Mouse (Mus musculus): ENCODE results near the gene Prex1. TPM values are rescaled to one million over a fixed set of nuclear protein-coding genes. Genes with fewer than 3 reads are reported as not detected.

Prex1 gene
- polyA plus RNA-seq, 1 experiment from 2014 or later, result 16.0 TPM

GRCm38 (mm10) chr2:166676498-166676897 is 37.1 kb downstream of the Prex1 start:
- no peaks in the 10 kb centered on the region for H3K36me3 ChIP-seq (ENCODE audit: control insufficient read depth, insufficient read depth, low read length)
- 85% methylated on average over 14 of the region's 14 CpGs for WGBS
- no peak overlapping the region for H3K4me2 ChIP-seq (ENCODE audit: low read depth, severe bottlenecking)
- H3K4me3 ChIP-seq (ENCODE audit: low read depth, low read length), result no peak overlapping the region
- H3K9me3 ChIP-seq (ENCODE audit: control insufficient read depth, low read length), result no peaks in the 10 kb centered on the region
- ATAC-seq (ENCODE audit: insufficient number of reproducible peaks, low FRiP score, low TSS enrichment, low read depth) (no peak), DNase-seq (ENCODE audit: low spot score) (no peak)
- no peak overlapping the region for H3K9ac ChIP-seq (ENCODE audit: low read length)
- H3K27me3 ChIP-seq (ENCODE audit: control insufficient read depth, insufficient read depth, low read length), result no peaks in the 10 kb centered on the region
- H3K27ac ChIP-seq (replicated peaks; ENCODE audit: low read depth, low read length), result no peak overlapping the region
- H3K4me1 ChIP-seq (ENCODE audit: control insufficient read depth, insufficient read depth, low read length), result peaks cover 25% of the 10 kb centered on the region

- Histone ChIP-seq H3K27me3 (ENCODE audit: control insufficient read depth, insufficient read depth, low read length) (no peaks in the 10 kb centered on the region), H3K4me1 (ENCODE audit: control insufficient read depth, insufficient read depth, low read length) (peaks cover 27% of the 10 kb centered on the region), H3K4me2 (ENCODE audit: low read depth, severe bottlenecking) (no peak overlapping the region), H3K36me3 (ENCODE audit: control insufficient read depth, insufficient read depth, low read length) (no peaks in the 10 kb centered on the region), H3K4me3 (ENCODE audit: low read depth, low read length) (no peak overlapping the region), H3K9ac (ENCODE audit: low read length) (no peak overlapping the region), H3K9me3 (ENCODE audit: control insufficient read depth, low read length) (no peaks in the 10 kb centered on the region), H3K27ac (replicated peaks; ENCODE audit: low read depth, low read length) (no peak overlapping the region)
- DNase-seq (ENCODE audit: low spot score) (no peak), ATAC-seq (ENCODE audit: insufficient number of reproducible peaks, low FRiP score, low TSS enrichment, low read depth) (no peak)
- 45% methylated on average over 14 of the region's 14 CpGs for WGBS
These were observed 37.8 kb downstream of the Prex1 start for GRCm38 (mm10) chr2:166675588-166676444.

- Histone ChIP-seq H3K27me3 (ENCODE audit: control insufficient read depth, insufficient read depth, low read length) (no peaks in the 10 kb centered on the region), H3K4me3 (ENCODE audit: low read depth, low read length) (no peak overlapping the region), H3K36me3 (ENCODE audit: control insufficient read depth, insufficient read depth, low read length) (no peaks in the 10 kb centered on the region), H3K4me2 (ENCODE audit: low read depth, severe bottlenecking) (no peak overlapping the region), H3K9me3 (ENCODE audit: control insufficient read depth, low read length) (no peaks in the 10 kb centered on the region), H3K4me1 (ENCODE audit: control insufficient read depth, insufficient read depth, low read length) (peaks cover 28% of the 10 kb centered on the region), H3K27ac (replicated peaks; ENCODE audit: low read depth, low read length) (no peak overlapping the region), H3K9ac (ENCODE audit: low read length) (no peak overlapping the region)
- WGBS, result 7% methylated on average over 11 of the region's 12 CpGs
- ATAC-seq (ENCODE audit: insufficient number of reproducible peaks, low FRiP score, low TSS enrichment, low read depth) (no peak), DNase-seq (ENCODE audit: low spot score) (no peak)
These were observed 38.9 kb downstream of the Prex1 start for GRCm38 (mm10) chr2:166674693-166675092.

- no peak overlapping the region for H3K4me2 ChIP-seq (ENCODE audit: low read depth, severe bottlenecking)
- H3K4me3 ChIP-seq (ENCODE audit: low read depth, low read length), result no peak overlapping the region
- H3K27ac ChIP-seq (replicated peaks; ENCODE audit: low read depth, low read length), result no peak overlapping the region
- H3K36me3 ChIP-seq (ENCODE audit: control insufficient read depth, insufficient read depth, low read length), result no peaks in the 10 kb centered on the region
- no peaks in the 10 kb centered on the region for H3K9me3 ChIP-seq (ENCODE audit: control insufficient read depth, low read length)
- 84% methylated on average over 12 of the region's 12 CpGs for WGBS
- no peak overlapping the region for H3K9ac ChIP-seq (ENCODE audit: low read length)
- ATAC-seq (ENCODE audit: insufficient number of reproducible peaks, low FRiP score, low TSS enrichment, low read depth) (no peak), DNase-seq (ENCODE audit: low spot score) (no peak)
- peaks cover 25% of the 10 kb centered on the region for H3K4me1 ChIP-seq (ENCODE audit: control insufficient read depth, insufficient read depth, low read length)
- H3K27me3 ChIP-seq (ENCODE audit: control insufficient read depth, insufficient read depth, low read length), result no peaks in the 10 kb centered on the region
These were observed 39.7 kb downstream of the Prex1 start for GRCm38 (mm10) chr2:166673951-166674350.

GRCm38 (mm10) chr2:166672171-166672965 is 41.3 kb downstream of the Prex1 start:
- ATAC-seq (ENCODE audit: insufficient number of reproducible peaks, low FRiP score, low TSS enrichment, low read depth), result no peak
- no peak overlapping the region for H3K4me3 ChIP-seq (ENCODE audit: low read depth, low read length)
- WGBS, result 80% methylated on average over 14 of the region's 14 CpGs
- H3K27ac ChIP-seq (replicated peaks; ENCODE audit: low read depth, low read length), result no peak overlapping the region
- no peaks in the 10 kb centered on the region for H3K27me3 ChIP-seq (ENCODE audit: control insufficient read depth, insufficient read depth, low read length)
- no peak for DNase-seq (ENCODE audit: low spot score)
- H3K36me3 ChIP-seq (ENCODE audit: control insufficient read depth, insufficient read depth, low read length), result no peaks in the 10 kb centered on the region
- no peaks in the 10 kb centered on the region for H3K9me3 ChIP-seq (ENCODE audit: control insufficient read depth, low read length)
- no peak overlapping the region for H3K9ac ChIP-seq (ENCODE audit: low read length)
- no peak overlapping the region for H3K4me2 ChIP-seq (ENCODE audit: low read depth, severe bottlenecking)
- peaks cover 31% of the 10 kb centered on the region for H3K4me1 ChIP-seq (ENCODE audit: control insufficient read depth, insufficient read depth, low read length)

DNA sequence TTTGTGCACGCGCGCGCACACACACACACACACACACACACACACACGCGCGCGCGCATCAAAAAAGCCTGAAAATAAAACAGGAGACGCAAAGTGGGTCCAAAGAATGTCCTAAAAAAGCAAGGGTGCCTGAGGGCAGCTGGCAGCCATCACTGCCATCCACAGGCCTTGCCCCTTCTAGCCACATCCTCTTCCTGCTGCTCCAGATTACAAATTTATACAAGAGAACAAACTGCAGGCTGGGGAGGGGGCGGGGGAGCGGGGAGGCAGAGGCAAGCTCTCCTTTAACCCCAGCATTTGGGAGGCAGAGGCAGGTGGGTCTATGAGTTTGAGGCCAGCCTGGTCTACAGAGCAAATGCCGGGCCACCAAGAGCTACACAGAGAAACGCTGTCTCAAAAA is 42.0 kb downstream of the Prex1 start:
- peaks cover 32% of the 10 kb centered on the region for H3K4me1 ChIP-seq (ENCODE audit: control insufficient read depth, insufficient read depth, low read length)
- H3K9ac ChIP-seq (ENCODE audit: low read length), result no peak overlapping the region
- H3K4me2 ChIP-seq (ENCODE audit: low read depth, severe bottlenecking), result no peak overlapping the region
- 94% methylated on average over 14 of the region's 14 CpGs for WGBS
- no peaks in the 10 kb centered on the region for H3K36me3 ChIP-seq (ENCODE audit: control insufficient read depth, insufficient read depth, low read length)
- no peaks in the 10 kb centered on the region for H3K27me3 ChIP-seq (ENCODE audit: control insufficient read depth, insufficient read depth, low read length)
- no peak for ATAC-seq (ENCODE audit: insufficient number of reproducible peaks, low FRiP score, low TSS enrichment, low read depth)
- no peak overlapping the region for H3K27ac ChIP-seq (replicated peaks; ENCODE audit: low read depth, low read length)
- H3K4me3 ChIP-seq (ENCODE audit: low read depth, low read length), result no peak overlapping the region
- no peak for DNase-seq (ENCODE audit: low spot score)
- no peaks in the 10 kb centered on the region for H3K9me3 ChIP-seq (ENCODE audit: control insufficient read depth, low read length)

DNA sequence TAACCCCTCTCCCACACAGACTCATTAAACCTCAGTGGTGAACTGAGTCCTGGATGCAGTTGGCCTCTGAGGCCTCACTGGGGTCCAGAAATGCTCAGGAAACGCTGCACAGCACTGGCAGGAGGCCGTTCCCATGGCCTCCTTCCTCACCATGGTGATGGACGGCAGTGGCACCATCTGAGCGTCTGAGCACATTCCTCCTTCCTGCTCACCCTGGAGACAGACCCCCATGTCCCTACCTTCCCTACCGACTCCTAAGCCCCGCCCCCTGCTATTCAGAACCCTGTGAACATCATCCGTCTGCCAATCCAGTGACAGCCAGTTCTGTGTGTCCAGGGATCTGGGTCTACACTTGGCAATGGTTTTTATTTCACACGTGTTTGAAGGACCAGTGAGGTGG is 42.6 kb downstream of the Prex1 start:
- Histone ChIP-seq H3K9me3 (ENCODE audit: control insufficient read depth, low read length) (no peaks in the 10 kb centered on the region), H3K9ac (ENCODE audit: low read length) (no peak overlapping the region), H3K36me3 (ENCODE audit: control insufficient read depth, insufficient read depth, low read length) (no peaks in the 10 kb centered on the region), H3K4me1 (ENCODE audit: control insufficient read depth, insufficient read depth, low read length) (peaks cover 32% of the 10 kb centered on the region), H3K27me3 (ENCODE audit: control insufficient read depth, insufficient read depth, low read length) (no peaks in the 10 kb centered on the region), H3K27ac (replicated peaks; ENCODE audit: low read depth, low read length) (no peak overlapping the region), H3K4me2 (ENCODE audit: low read depth, severe bottlenecking) (no peak overlapping the region), H3K4me3 (ENCODE audit: low read depth, low read length) (no peak overlapping the region)
- DNase-seq (ENCODE audit: low spot score) (no peak), ATAC-seq (ENCODE audit: insufficient number of reproducible peaks, low FRiP score, low TSS enrichment, low read depth) (no peak)
- WGBS, result 26% methylated on average over 8 of the region's 8 CpGs

GRCm38 (mm10) chr2:166669922-166670321 is 43.7 kb downstream of the Prex1 start:
- no peak for ATAC-seq (ENCODE audit: insufficient number of reproducible peaks, low FRiP score, low TSS enrichment, low read depth)
- Histone ChIP-seq H3K9ac (ENCODE audit: low read length) (no peak overlapping the region), H3K9me3 (ENCODE audit: control insufficient read depth, low read length) (no peaks in the 10 kb centered on the region), H3K4me3 (ENCODE audit: low read depth, low read length) (no peak overlapping the region), H3K4me2 (ENCODE audit: low read depth, severe bottlenecking) (no peak overlapping the region), H3K27ac (replicated peaks; ENCODE audit: low read depth, low read length) (no peak overlapping the region), H3K4me1 (ENCODE audit: control insufficient read depth, insufficient read depth, low read length) (peaks cover 23% of the 10 kb centered on the region), H3K27me3 (ENCODE audit: control insufficient read depth, insufficient read depth, low read length) (no peaks in the 10 kb centered on the region), H3K36me3 (ENCODE audit: control insufficient read depth, insufficient read depth, low read length) (no peaks in the 10 kb centered on the region)
- WGBS, result 81% methylated on average over 9 of the region's 9 CpGs
- DNase-seq (ENCODE audit: low spot score), result no peak

Data from limb, embryonic 11.5 days (tissue).